Mouse (Mus musculus) CH12.LX (cell line): Measurements from ENCODE around the gene Gm12845. TPM values are rescaled to one million over a fixed set of nuclear protein-coding genes. Genes with fewer than 3 reads are reported as not detected.

Source experiments
- DNase-seq: peaks from one replicate; pipeline ENCODE4 v3.0.0-alpha.2; 2013; ENCODE audit errors: extremely low read depth
- H3K27ac ChIP-seq: 2 replicates; pipeline ENCODE4 v1.5.1; 2012; ENCODE audit warnings: low read depth, mild to moderate bottlenecking, control low read depth, moderate library complexity; ENCODE audit not compliant: insufficient read depth
- H3K27me3 ChIP-seq: replicated peaks from 2 replicates; pipeline ENCODE3; 2012; ENCODE audit warnings: inconsistent platforms
- H3K36me3 ChIP-seq, 2 experiments: replicated peaks in 1 of 2; 2 replicates each; pipeline versions ENCODE3 to v1.6.1; 2012; ENCODE audit warnings: inconsistent platforms in 1 of 2, low read length in 1 of 2, mild to moderate bottlenecking in 1 of 2, mixed read lengths in 1 of 2, moderate library complexity in 1 of 2; ENCODE audit not compliant: control insufficient read depth in 1 of 2, insufficient read depth in 1 of 2
- H3K4me1 ChIP-seq, 2 experiments: 2 replicates each; pipeline ENCODE4 v1.6.1; 2012; ENCODE audit warnings: inconsistent platforms in 1 of 2, moderate library complexity in 1 of 2; ENCODE audit not compliant: insufficient read depth in 2 of 2, control insufficient read depth in 1 of 2
- H3K4me2 ChIP-seq: 2 replicates; pipeline ENCODE4 v1.6.1; 2012; ENCODE audit warnings: low read depth, mild to moderate bottlenecking, control low read depth; ENCODE audit not compliant: poor library complexity, insufficient read depth, severe bottlenecking
- H3K4me3 ChIP-seq, 3 experiments: fragments of 150-350 bp in 1 of 3; sonication (generic) in 1 of 3; replicated peaks in 1 of 3; 2 replicates each; pipeline versions ENCODE3 to v1.5.1; 2011 to 2012; ENCODE audit warnings: low read depth in 2 of 3, low read length in 2 of 3, mild to moderate bottlenecking in 2 of 3, moderate library complexity in 2 of 3, control low read depth in 1 of 3, improper control_type of control experiment in 1 of 3, inconsistent platforms in 1 of 3, mixed read lengths in 1 of 3; ENCODE audit not compliant: poor library complexity in 1 of 3
- H3K79me2 ChIP-seq: replicated peaks from 2 replicates; pipeline ENCODE4 v1.6.1; 2012; ENCODE audit warnings: mild to moderate bottlenecking, moderate library complexity; ENCODE audit not compliant: control insufficient read depth, poor library complexity, insufficient read depth, severe bottlenecking; ENCODE audit errors: extremely low read depth
- H3K9ac ChIP-seq: 2 replicates; pipeline ENCODE4 v1.6.1; 2012; ENCODE audit warnings: low read depth, mild to moderate bottlenecking, control low read depth, moderate library complexity; ENCODE audit not compliant: insufficient read depth
- H3K9me3 ChIP-seq: replicated peaks from 2 replicates; pipeline ENCODE3; 2012; ENCODE audit warnings: low read length, inconsistent platforms, mixed read lengths
- CHD2 ChIP-seq: IDR thresholded peaks from 2 replicates; pipeline ENCODE4 v1.6.1; 2011; ENCODE audit warnings: low read length, improper control_type of control experiment
- CTCF ChIP-seq, 2 experiments: IDR thresholded peaks in 1 of 2; conservative IDR thresholded peaks in 1 of 2; 2 replicates each; pipeline ENCODE4 v1.5.1; 2011 to 2012; ENCODE audit warnings: low read depth in 2 of 2, low read length in 2 of 2, improper control_type of control experiment in 1 of 2, inconsistent platforms in 1 of 2, mild to moderate bottlenecking in 1 of 2, moderate library complexity in 1 of 2
- E2F4 ChIP-seq: IDR thresholded peaks from 2 replicates; pipeline ENCODE4 v1.6.1; 2011; ENCODE audit warnings: low read depth, low read length, improper control_type of control experiment; ENCODE audit not compliant: insufficient replicate concordance
- ELF1 ChIP-seq: IDR thresholded peaks from 2 replicates; pipeline ENCODE4 v1.6.1; 2014; ENCODE audit warnings: low read depth, mild to moderate bottlenecking, inconsistent platforms, low read length, improper control_type of control experiment
- EP300 ChIP-seq: IDR thresholded peaks from 2 replicates; pipeline ENCODE4 v1.6.1; 2011; ENCODE audit warnings: low read length, improper control_type of control experiment
- GABPA ChIP-seq: IDR thresholded peaks from 2 replicates; pipeline ENCODE4 v1.6.1; 2012; ENCODE audit warnings: low read depth, low read length, improper control_type of control experiment, inconsistent platforms; ENCODE audit not compliant: insufficient replicate concordance
- IRF4 ChIP-seq: IDR thresholded peaks from 2 replicates; pipeline ENCODE4 v1.6.1; 2014; ENCODE audit warnings: low read depth, mild to moderate bottlenecking, inconsistent platforms, low read length, improper control_type of control experiment
- MAZ ChIP-seq: IDR thresholded peaks from 2 replicates; pipeline ENCODE4 v1.6.1; 2012; ENCODE audit warnings: low read depth, mild to moderate bottlenecking, inconsistent platforms, low read length, improper control_type of control experiment, moderate library complexity
- MXI1 ChIP-seq: IDR thresholded peaks from 2 replicates; pipeline ENCODE4 v1.6.1; 2011; ENCODE audit warnings: mild to moderate bottlenecking, low read depth, low read length, improper control_type of control experiment
- MYC ChIP-seq: IDR thresholded peaks from 2 replicates; pipeline ENCODE4 v1.6.1; 2011; ENCODE audit warnings: low read depth, mild to moderate bottlenecking, improper control_type of control experiment, low read length
- PAX5 ChIP-seq: IDR thresholded peaks from 2 replicates; pipeline ENCODE4 v1.6.1; 2012; ENCODE audit warnings: low read length, inconsistent platforms, mixed read lengths
- POLR2A ChIP-seq: IDR thresholded peaks from 2 replicates; pipeline ENCODE4 v1.6.1; 2011; ENCODE audit warnings: low read depth, mild to moderate bottlenecking, improper control_type of control experiment, low read length
- RAD21 ChIP-seq: IDR thresholded peaks from 2 replicates; pipeline ENCODE4 v1.6.1; 2011; ENCODE audit warnings: low read depth, mild to moderate bottlenecking, low read length, improper control_type of control experiment, moderate library complexity
- RCOR1 ChIP-seq: conservative IDR thresholded peaks from 2 replicates; pipeline ENCODE4 v1.6.1; 2012; ENCODE audit warnings: low read depth, mild to moderate bottlenecking, inconsistent platforms, low read length, improper control_type of control experiment
- SMC3 ChIP-seq: IDR thresholded peaks from 2 replicates; pipeline ENCODE4 v1.6.1; 2011; ENCODE audit warnings: low read depth, low read length, improper control_type of control experiment
- TBP ChIP-seq: conservative IDR thresholded peaks from 2 replicates; pipeline ENCODE4 v1.6.1; 2011; ENCODE audit warnings: low read depth, low read length, improper control_type of control experiment
- ZC3H11A ChIP-seq: IDR thresholded peaks from 2 replicates; pipeline ENCODE4 v1.6.1; 2012; ENCODE audit warnings: low read depth, mild to moderate bottlenecking, inconsistent platforms, low read length, improper control_type of control experiment
- ZKSCAN1 ChIP-seq: IDR thresholded peaks from 2 replicates; pipeline ENCODE4 v1.6.1; 2012; ENCODE audit warnings: low read depth, inconsistent platforms, low read length, improper control_type of control experiment, borderline replicate concordance
- ZNF384 ChIP-seq: IDR thresholded peaks from 2 replicates; pipeline ENCODE4 v1.6.1; 2012; ENCODE audit warnings: low read depth, low read length, improper control_type of control experiment, inconsistent platforms
- dilution Hi-C: fragments of 300-500 bp; cut with MboI; formaldehyde crosslinking; loops from 2 replicates; pipeline ENCODE4 v1.14.3; 2020; ENCODE audit warnings: low sequenced_read_pairs; ENCODE audit not compliant: extremely low pct_unique_long_range_greater_than_20kb, extremely low pct_ligation_motif_present
- in situ Hi-C: fragments of 300-500 bp; cut with MboI; formaldehyde crosslinking; loops from 3 replicates; pipeline ENCODE4 v1.14.3; 2019; ENCODE audit warnings: low sequenced_read_pairs, low pct_ligation_motif_present, low pct_unique_long_range_greater_than_20kb, mixed read lengths
- polyA plus RNA-seq: library from polyadenylated mRNA; unstranded; fragments of >175 nt; gene quantifications from 2 replicates; pipeline ENCODE4 v1.2.1, GENCODE M21; 2012; ENCODE audit warnings: low read depth; ENCODE audit not compliant: insufficient read length
- total RNA-seq, 2 experiments: library from RNA; depleted of rRNA; stranded (reverse); fragments of 300-350 nt in 1 of 2; fragments of >200 nt in 1 of 2; gene quantifications; 2 replicates each; pipeline ENCODE4 v1.2.3; 2012 to 2014

Gene Gm12845
- total and polyA plus RNA-seq, 3 experiments = 0.08 to 0.17 TPM; not detected in 1

GRCm38 (mm10) chr4:117681931-117682461 is 42.2 kb upstream of the Gm12845 start, which contains the start of gene Dmap1 (continued):
- no peak; the same call in 1 of the 2 replicates for TF ChIP-seq GABPA
- no peak for TF ChIP-seq MYC
- TF ChIP-seq EP300 = no peak
- no peak for TF ChIP-seq ZKSCAN1
- peak; percentile 77 for TF ChIP-seq ELF1
- TF ChIP-seq RAD21 = no peak
- TF ChIP-seq SMC3 = no peak

GRCm38 (mm10) chr4:117682463-117682862 is 41.7 kb upstream of the Gm12845 start:
- H3K79me2 ChIP-seq = no peaks in the 10 kb centered on the region
- H3K4me3 ChIP-seq = peak overlapping the region in 2 of 3 experiments; percentile 78 to 94
- peaks cover 27 to 36% of the 10 kb centered on the region in 2 experiments for H3K36me3 ChIP-seq
- peak overlapping the region; percentile 64; the same call in 1 of the 2 replicates for H3K9ac ChIP-seq
- no peak overlapping the region for H3K27ac ChIP-seq
- TF ChIP-seq CTCF (conservative IDR thresholded peaks at IDR 0.05 in 1 of 2, IDR thresholded peaks at IDR 0.05 in 1 of 2; ENCODE audit: low read depth in 2 of 2, low read length in 2 of 2) (no peak), MXI1 (no peak), CHD2 (no peak), E2F4 (no peak)
- no peaks in the 10 kb centered on the region for H3K9me3 ChIP-seq
- peak overlapping the region; percentile 65 for H3K4me2 ChIP-seq
- peaks cover 3% of the 10 kb centered on the region for H3K27me3 ChIP-seq
- peaks cover 2 to 13% of the 10 kb centered on the region in 2 experiments; a peak in 3 of 4 replicates for H3K4me1 ChIP-seq
- DNase-seq = no peak
- in situ Hi-C loops = no loop called here
- dilution Hi-C loops = no loop called here

GRCm38 (mm10) chr4:117683048-117683768 is 41.0 kb upstream of the Gm12845 start:
- Histone ChIP-seq H3K4me1 (peaks cover 2 to 13% of the 10 kb centered on the region in 2 experiments; a peak in 3 of 4 replicates), H3K9ac (no peak overlapping the region), H3K4me3 (no peak overlapping the region), H3K9me3 (no peaks in the 10 kb centered on the region), H3K27me3 (peaks cover 3% of the 10 kb centered on the region), H3K4me2 (no peak overlapping the region), H3K36me3 (peaks cover 22 to 28% of the 10 kb centered on the region in 2 experiments), H3K79me2 (no peaks in the 10 kb centered on the region), H3K27ac (no peak overlapping the region)
- in situ Hi-C loops = no loop called here
- dilution Hi-C loops = no loop called here
- no peak for TF ChIP-seq MAZ
- no peak for TF ChIP-seq PAX5
- no peak for TF ChIP-seq POLR2A
- no peak for TF ChIP-seq GABPA
- TF ChIP-seq RCOR1 = no peak
- no peak for TF ChIP-seq ZNF384
- TF ChIP-seq TBP = no peak
- TF ChIP-seq ZC3H11A = no peak
- TF ChIP-seq IRF4 = no peak
- no peak for DNase-seq
